Mouse (Mus musculus) C2C12 (cell line): ENCODE measurements around the gene Lrrc55.

Experiments
- CEBPB ChIP-seq: IDR thresholded peaks from one replicate; pipeline ENCODE4 v1.6.1; 2011; ENCODE audit warnings: low read depth, mild to moderate bottlenecking, control low read depth, moderate library complexity
- CTCF ChIP-seq: IDR thresholded peaks from one replicate; pipeline ENCODE4 v1.5.1; 2011; ENCODE audit not compliant: control insufficient read depth, insufficient read depth, insufficient read length
- FOSL1 ChIP-seq: IDR thresholded peaks from one replicate; pipeline ENCODE4 v1.8.0; 2011; ENCODE audit warnings: mild to moderate bottlenecking, low read length; ENCODE audit not compliant: poor library complexity, insufficient read depth, severe bottlenecking
- MAX ChIP-seq: IDR thresholded peaks from one replicate; pipeline ENCODE4 v1.6.1; 2011; ENCODE audit warnings: mild to moderate bottlenecking, control low read depth
- MYOD1 ChIP-seq: IDR thresholded peaks from one replicate; pipeline ENCODE4 v1.6.1; 2011; ENCODE audit warnings: low read depth; ENCODE audit not compliant: control insufficient read depth, insufficient read length
- MYOG ChIP-seq: IDR thresholded peaks from one replicate; pipeline ENCODE4 v1.6.1; 2011; ENCODE audit not compliant: control insufficient read depth, insufficient read length; ENCODE audit errors: extremely low read depth

DNA sequence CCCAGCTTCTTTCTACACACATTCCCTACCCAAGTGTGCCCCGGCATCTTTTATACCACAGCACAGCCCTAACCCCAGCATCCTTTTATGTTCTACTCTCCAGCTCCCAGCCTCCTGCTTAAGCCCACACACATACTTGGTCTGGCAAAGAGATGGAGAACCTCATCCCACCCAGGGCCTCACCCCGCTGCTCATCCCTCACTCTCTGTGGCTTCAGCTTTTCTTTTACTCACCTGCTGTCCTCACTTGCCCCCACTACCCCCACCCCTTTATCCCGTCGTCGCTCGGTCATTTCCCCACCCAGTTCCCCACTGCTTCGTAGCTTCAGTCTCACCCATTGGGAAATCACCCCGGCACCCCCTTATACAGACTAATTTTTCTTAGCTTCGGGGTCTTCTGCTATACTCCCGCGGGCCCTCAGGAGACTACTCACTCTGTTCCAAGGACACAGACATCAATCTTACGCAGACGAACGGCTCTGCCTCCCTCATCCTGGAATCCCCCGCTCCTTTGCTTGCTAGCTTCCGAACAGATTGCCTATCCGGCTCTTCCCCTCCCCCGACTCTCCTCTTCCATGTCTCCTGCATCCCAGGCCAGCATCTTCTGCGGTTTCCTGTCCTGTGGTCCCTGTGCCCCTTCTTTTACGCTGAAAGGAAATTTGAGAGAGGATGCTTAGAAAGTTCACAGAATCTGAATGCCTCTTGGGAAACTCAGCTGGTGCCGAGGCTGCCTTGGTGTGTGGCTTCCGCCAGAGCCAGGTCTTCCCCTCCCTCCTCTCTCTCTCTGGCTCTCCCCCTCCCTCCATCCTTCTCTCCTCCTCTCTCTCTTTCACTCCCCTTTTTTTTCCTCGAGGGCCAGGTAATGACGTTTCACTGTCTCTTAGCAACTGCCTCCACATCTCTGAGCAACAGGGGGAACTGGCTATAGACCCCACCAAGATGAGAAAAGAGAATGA, 1.3 kb upstream of the Lrrc55 start:
- TF ChIP-seq MAX (no peak), CTCF (no peak), CEBPB (no peak), MYOG (no peak), MYOD1 (no peak), FOSL1 (no peak)
